ENCODE assay signal across 36 mouse cellular contexts in the genomic region with DNA sequence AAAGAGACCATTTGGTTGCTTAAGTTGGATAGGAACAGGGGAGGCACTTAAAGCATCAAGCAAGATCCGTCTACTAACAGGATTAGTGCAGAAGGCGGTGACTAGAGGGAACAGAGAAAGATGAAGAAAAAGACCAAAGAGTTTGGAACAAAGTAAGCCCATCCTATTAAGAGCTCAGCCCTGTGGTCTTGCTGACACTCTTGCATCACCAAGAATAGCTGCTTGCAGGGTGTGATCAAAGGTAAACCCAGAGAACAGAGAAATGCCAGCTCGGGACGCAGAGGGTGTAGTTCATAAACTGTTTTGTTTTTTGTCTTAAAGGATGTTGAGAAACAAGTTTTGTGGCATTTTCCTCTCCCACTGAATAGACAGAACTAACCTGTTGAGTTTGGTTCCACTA.
"Had no signal": no experiment of that assay in that cellular context is flagged by ENCODE, and none has a peak within 500 bp of the region (broad histone marks: within the 10 kb centered on the region; RNA-seq: fewer than 3 reads in every experiment).

No protein-coding gene starts in this region.

- H3K36me3 ChIP-seq: heart, embryonic 10.5 days; heart, embryonic 12.5 days; heart, embryonic 13.5 days; heart, embryonic 15.5 days; hindbrain, embryonic 10.5 days; hindbrain, embryonic 12.5 days; hindbrain, embryonic 13.5 days; hindbrain, embryonic 15.5 days; intestine, embryonic 15.5 days; kidney, embryonic 15.5 days had no signal

- H3K9ac ChIP-seq: heart, embryonic 12.5 days; heart, embryonic 13.5 days; heart, embryonic 15.5 days; hindbrain, embryonic 12.5 days; hindbrain, embryonic 13.5 days; hindbrain, embryonic 14.5 days; hindbrain, embryonic 15.5 days; intestine, embryonic 15.5 days; kidney, embryonic 15.5 days had no signal

- H3K4me3 ChIP-seq: heart, embryonic 10.5 days; heart, embryonic 12.5 days; heart, embryonic 13.5 days; heart, embryonic 15.5 days; hindbrain, embryonic 10.5 days; hindbrain, embryonic 12.5 days; hindbrain, embryonic 13.5 days; hindbrain, embryonic 15.5 days; intestine, embryonic 15.5 days; kidney, embryonic 15.5 days; layer of hippocampus, adult 2 months; left cerebral cortex, adult 2 months had no signal

- H3K9me3 ChIP-seq: heart, embryonic 10.5 days; heart, embryonic 12.5 days; heart, embryonic 13.5 days; heart, embryonic 15.5 days; hindbrain, embryonic 10.5 days; hindbrain, embryonic 12.5 days; hindbrain, embryonic 13.5 days; hindbrain, embryonic 15.5 days; intestine, embryonic 15.5 days; kidney, embryonic 15.5 days had no signal

- H3K4me2 ChIP-seq: heart, embryonic 11.5 days; heart, embryonic 12.5 days; heart, embryonic 13.5 days; heart, embryonic 15.5 days; hindbrain, embryonic 12.5 days; hindbrain, embryonic 13.5 days; hindbrain, embryonic 14.5 days; hindbrain, embryonic 15.5 days; intestine, embryonic 15.5 days; kidney, embryonic 15.5 days had no signal

- H3K27ac ChIP-seq: heart, embryonic 10.5 days; heart, embryonic 13.5 days; heart, embryonic 15.5 days; hindbrain, embryonic 10.5 days; hindbrain, embryonic 12.5 days; hindbrain, embryonic 13.5 days; hindbrain, embryonic 14.5 days; hindbrain, embryonic 15.5 days; hindbrain, postnatal 0 days; intestine, embryonic 15.5 days; kidney, embryonic 15.5 days; kidney, postnatal 0 days; layer of hippocampus, adult 2 months; left cerebral cortex, adult 2 months had no signal

- ATAC-seq: hindbrain, embryonic 16.5 days; hindbrain, postnatal 0 days; inflammation-experienced regulatory T-cells, adult 6 months; intestine, embryonic 15.5 days; intestine, embryonic 16.5 days; intestine, postnatal 0 days had no signal

- H3K4me1 ChIP-seq: heart, embryonic 10.5 days; heart, embryonic 12.5 days; heart, embryonic 13.5 days; heart, embryonic 15.5 days; hindbrain, embryonic 12.5 days; hindbrain, embryonic 15.5 days; intestine, embryonic 15.5 days; kidney, embryonic 15.5 days had no signal

- H3K27me3 ChIP-seq: heart, embryonic 12.5 days; heart, embryonic 13.5 days; heart, embryonic 15.5 days; hindbrain, embryonic 12.5 days; hindbrain, embryonic 13.5 days; hindbrain, embryonic 15.5 days; intestine, embryonic 15.5 days; kidney, embryonic 15.5 days had no signal

- DNase-seq: heart, postnatal 10 days; heart, postnatal 14 days; heart, postnatal 36 days; heart, postnatal 4 days; kidney, adult 11 months; kidney, adult 18-20 months; kidney, adult 2 months; kidney, adult 8-10 months; kidney, adult 9 months; kidney, postnatal 10 days; kidney, postnatal 14 days; kidney, postnatal 25 days; kidney, postnatal 36 days; kidney, postnatal 4 days; layer of hippocampus, adult 9-11 months; layer of hippocampus, postnatal 36 days had no signal
